Mouse (Mus musculus) liver, embryonic 14.5 days (tissue): ENCODE results near the gene Kif13a. TPM values are rescaled to one million over a fixed set of nuclear protein-coding genes. Genes with fewer than 3 reads are reported as not detected.

Source experiments
- ATAC-seq: fragments of 200-750 bp; cut with Nextera tagmentation; 2 replicates; pipeline ENCODE4 v1.8.0; 2017; ENCODE audit warnings: moderate number of reproducible peaks, mild to moderate bottlenecking, moderate library complexity; ENCODE audit not compliant: insufficient read depth
- DNase-seq, 3 experiments: peaks; one replicate each; pipeline ENCODE4 v3.0.0-alpha.2; 2012 to 2013; ENCODE audit warnings: low read depth in 3 of 3, low spot score in 3 of 3
- H3K27ac ChIP-seq: fragments of 300-500 bp; sonication (generic); 2 replicates; pipeline ENCODE4 v1.5.1; 2014; ENCODE audit warnings: moderate library complexity, mild to moderate bottlenecking, control low read depth, inconsistent platforms
- H3K27me3 ChIP-seq: fragments of 300-500 bp; sonication (generic); 2 replicates; pipeline ENCODE4 v1.6.1; 2014; ENCODE audit warnings: mild to moderate bottlenecking, low read length, moderate library complexity; ENCODE audit not compliant: control insufficient read depth, insufficient read depth
- H3K36me3 ChIP-seq: fragments of 300-500 bp; sonication (generic); replicated peaks from 2 replicates; pipeline ENCODE4 v1.6.1; 2014; ENCODE audit warnings: low read depth; ENCODE audit not compliant: control insufficient read depth, insufficient read depth
- H3K4me1 ChIP-seq, 2 experiments: fragments of 200-500 bp in 1 of 2; fragments of 300-500 bp in 1 of 2; sonication (generic) in 1 of 2; replicated peaks; 2 replicates each; pipeline ENCODE4 v1.6.1; 2012 to 2014; ENCODE audit warnings: antibody characterized with exemption in 1 of 2, inconsistent platforms in 1 of 2, low read length in 1 of 2; ENCODE audit not compliant: control insufficient read depth in 2 of 2, insufficient read depth in 2 of 2
- H3K4me2 ChIP-seq: fragments of 300-500 bp; sonication (generic); 2 replicates; pipeline ENCODE4 v1.6.1; 2014; ENCODE audit warnings: low read depth, mild to moderate bottlenecking, control low read depth, moderate library complexity
- H3K4me3 ChIP-seq, 2 experiments: fragments of 200-500 bp in 1 of 2; fragments of 300-500 bp in 1 of 2; sonication (generic) in 1 of 2; 2 replicates each; pipeline ENCODE4 v1.5.1; 2012 to 2014; ENCODE audit warnings: low read depth in 2 of 2, low read length in 2 of 2, mild to moderate bottlenecking in 2 of 2, control low read depth in 1 of 2, inconsistent platforms in 1 of 2, moderate library complexity in 1 of 2; ENCODE audit not compliant: insufficient read depth in 1 of 2
- H3K9ac ChIP-seq: fragments of 300-500 bp; sonication (generic); replicated peaks from 2 replicates; pipeline ENCODE4 v1.6.1; 2014; ENCODE audit warnings: mild to moderate bottlenecking, control low read depth, moderate library complexity
- H3K9me3 ChIP-seq: fragments of 300-500 bp; sonication (generic); 2 replicates; pipeline ENCODE4 v1.6.1; 2016; ENCODE audit warnings: low read length, mixed read lengths; ENCODE audit not compliant: control insufficient read depth
- CTCF ChIP-seq: IDR thresholded peaks from 2 replicates; pipeline ENCODE4 v1.5.1; 2016; ENCODE audit warnings: antibody characterized with exemption, low read depth, control low read depth
- EP300 ChIP-seq: IDR thresholded peaks from 2 replicates; pipeline ENCODE4 v1.6.1; 2016; ENCODE audit warnings: antibody characterized with exemption, low read depth
- WGBS: fragments of 180-500 bp; shearing (Covaris S2); extraction: QIAGEN DNeasy Blood & Tissue Kit; methylation state at CpG from one replicate; pipeline ENCODE4 v1.1.7; 2014; ENCODE audit not compliant: insufficient replicate concordance; 5-methylcytosine and 5-hydroxymethylcytosine counted together
- polyA plus RNA-seq, 2 experiments: library from polyadenylated mRNA; depleted of rRNA in 1 of 2; stranded (reverse) in 1 of 2; unstranded in 1 of 2; fragments of >200 nt; fragmentation: Nextera tagmentation in 1 of 2; extraction: Ambion mirVana in 1 of 2; gene quantifications; 2 replicates each; pipeline versions ENCODE4 v1.2.1 to v1.2.3; 2012 to 2014

Kif13a gene
- polyA plus RNA-seq, 2 experiments, result 2.1 to 3.1 TPM

DNA sequence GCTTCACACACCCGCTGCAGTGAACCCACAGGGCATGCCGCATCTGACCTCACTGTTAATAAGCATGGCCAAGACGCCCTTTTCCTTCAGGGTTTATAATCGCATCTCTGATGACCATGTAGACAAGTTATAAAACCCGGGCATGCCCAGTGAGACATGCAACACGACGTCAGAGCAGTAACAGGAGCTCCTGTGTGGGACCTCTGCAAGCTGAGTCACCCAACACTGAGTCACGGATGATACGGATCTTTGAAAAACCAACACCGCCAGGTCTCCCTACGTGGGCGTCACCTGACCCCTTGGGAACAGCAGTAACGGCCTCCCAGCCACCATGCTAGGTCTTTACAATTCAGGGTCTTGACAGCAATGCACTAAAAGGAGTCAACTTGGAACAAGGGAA lies 89.0 kb downstream of the Kif13a start:
- H3K4me2 ChIP-seq, result no peak overlapping the region
- no peaks in the 10 kb centered on the region for H3K4me1 ChIP-seq
- H3K27ac ChIP-seq, result no peak overlapping the region
- no peak overlapping the region for H3K9ac ChIP-seq
- H3K27me3 ChIP-seq, result no peaks in the 10 kb centered on the region
- no peak overlapping the region for H3K4me3 ChIP-seq
- TF ChIP-seq EP300 (no peak), CTCF (no peak)
- WGBS, result 73% methylated on average over 13 of the region's 13 CpGs
- H3K36me3 ChIP-seq, result no peaks in the 10 kb centered on the region
- H3K9me3 ChIP-seq, result no peaks in the 10 kb centered on the region
- DNase-seq (no peak), ATAC-seq (no peak)

DNA sequence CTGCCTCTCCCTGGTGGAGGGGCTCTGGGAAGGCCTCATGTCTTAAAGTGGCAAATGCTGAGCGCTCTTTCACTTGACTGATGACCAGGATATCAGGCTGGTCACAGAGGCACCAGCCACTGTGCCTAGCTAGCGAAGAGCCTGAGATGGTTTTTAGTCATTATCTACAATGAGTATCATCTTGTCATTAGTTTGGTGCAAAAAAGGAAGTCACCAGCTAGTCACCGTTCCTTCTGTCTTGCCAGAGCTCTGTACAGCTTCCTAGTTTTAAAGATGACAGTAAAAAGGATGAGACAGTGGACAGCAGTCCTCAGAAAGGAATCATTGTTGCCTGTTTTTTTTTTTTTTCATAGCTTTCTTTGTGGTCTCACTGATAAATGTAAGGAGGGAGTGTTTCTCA lies 90.4 kb downstream of the Kif13a start:
- Histone ChIP-seq H3K9ac (no peak overlapping the region), H3K4me2 (no peak overlapping the region), H3K27ac (no peak overlapping the region), H3K4me1 (no peaks in the 10 kb centered on the region), H3K27me3 (no peaks in the 10 kb centered on the region), H3K9me3 (no peaks in the 10 kb centered on the region), H3K36me3 (no peaks in the 10 kb centered on the region), H3K4me3 (no peak overlapping the region)
- no peak for TF ChIP-seq EP300
- no peak for TF ChIP-seq CTCF
- WGBS, result 48% methylated on average over 3 of the region's 3 CpGs
- no peak for ATAC-seq
- DNase-seq, result no peak

DNA sequence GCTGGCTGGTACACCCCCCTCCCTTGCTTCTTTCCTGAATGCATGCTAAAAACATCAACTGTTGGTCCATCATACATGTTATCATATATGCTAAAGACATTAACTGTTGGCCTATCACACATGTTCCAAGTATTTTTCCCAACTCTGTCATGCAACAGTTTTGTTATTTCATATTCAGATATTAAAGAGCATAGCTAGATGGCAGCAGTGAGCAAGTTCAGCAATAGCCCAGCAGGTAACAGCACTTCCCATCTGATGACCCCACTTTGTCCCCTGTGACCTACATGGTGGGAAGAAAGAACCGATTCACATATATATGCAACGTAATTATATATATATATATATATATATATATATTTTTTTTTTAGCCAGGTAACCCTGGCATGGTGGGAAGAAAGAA lies 91.1 kb downstream of the Kif13a start:
- H3K9ac ChIP-seq, result no peak overlapping the region
- no peaks in the 10 kb centered on the region for H3K9me3 ChIP-seq
- no peak overlapping the region for H3K27ac ChIP-seq
- DNase-seq (peak in 1 of 3 experiments; percentile 11), ATAC-seq (no peak)
- no peaks in the 10 kb centered on the region for H3K27me3 ChIP-seq
- no peaks in the 10 kb centered on the region for H3K36me3 ChIP-seq
- TF ChIP-seq CTCF (peak; percentile 42; the same call in 1 of the 2 replicates), EP300 (no peak)
- no peaks in the 10 kb centered on the region for H3K4me1 ChIP-seq
- 40% methylated on average over 2 of the region's 2 CpGs for WGBS
- no peak overlapping the region for H3K4me2 ChIP-seq
- H3K4me3 ChIP-seq, result no peak overlapping the region

DNA sequence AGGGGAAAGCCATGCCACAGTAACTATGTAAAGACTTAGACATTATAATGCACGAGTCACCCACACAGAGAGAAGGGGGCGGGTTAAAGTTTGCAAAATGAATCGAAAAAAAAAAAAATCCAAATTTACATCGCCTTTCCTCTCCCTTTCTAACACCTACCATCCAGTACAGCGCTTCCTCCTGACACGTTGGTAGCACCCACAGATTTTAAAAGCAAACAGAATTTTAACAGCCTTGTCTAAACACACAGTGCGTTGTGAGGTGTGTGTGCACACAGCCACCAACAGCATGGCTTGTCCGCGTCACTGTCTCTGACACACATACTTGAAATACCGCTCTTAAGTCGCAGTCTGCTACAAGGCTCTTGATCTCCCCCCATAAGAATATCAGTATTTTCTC lies 94.3 kb downstream of the Kif13a start:
- TF ChIP-seq CTCF, result no peak
- no peak for TF ChIP-seq EP300
- no peak for DNase-seq
- Histone ChIP-seq H3K9me3 (no peaks in the 10 kb centered on the region), H3K27ac (no peak overlapping the region), H3K27me3 (no peaks in the 10 kb centered on the region), H3K36me3 (peaks cover 3% of the 10 kb centered on the region; the same call in 1 of the 2 replicates), H3K4me2 (no peak overlapping the region), H3K4me1 (no peaks in the 10 kb centered on the region), H3K4me3 (no peak overlapping the region), H3K9ac (no peak overlapping the region)
- WGBS, result 77% methylated on average over 11 of the region's 11 CpGs
- no peak for ATAC-seq

DNA sequence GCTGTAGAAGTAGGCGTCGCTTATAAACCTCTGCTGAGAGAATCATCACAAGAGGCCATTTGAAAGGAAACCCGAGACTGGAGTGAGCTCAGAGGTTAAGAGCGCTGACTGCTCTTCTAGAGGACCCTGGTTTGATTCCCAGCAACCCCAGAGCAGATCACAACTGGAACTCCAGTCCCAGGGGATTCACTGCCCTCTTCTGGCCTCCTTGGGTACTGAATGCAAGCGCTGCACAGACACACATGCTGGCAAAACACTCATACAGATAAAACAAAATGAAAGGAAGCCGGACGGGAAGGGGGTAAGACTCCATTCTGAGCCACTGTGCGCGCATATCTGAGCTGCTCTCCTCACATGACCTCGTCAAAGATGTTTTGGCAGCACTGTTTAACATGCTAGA lies 94.9 kb downstream of the Kif13a start:
- no peak for DNase-seq
- Histone ChIP-seq H3K4me2 (no peak overlapping the region), H3K4me3 (no peak overlapping the region), H3K27ac (no peak overlapping the region), H3K4me1 (no peaks in the 10 kb centered on the region), H3K9ac (no peak overlapping the region), H3K9me3 (no peaks in the 10 kb centered on the region), H3K27me3 (no peaks in the 10 kb centered on the region), H3K36me3 (peaks cover 3% of the 10 kb centered on the region; the same call in 1 of the 2 replicates)
- no peak for ATAC-seq
- TF ChIP-seq EP300, result no peak
- TF ChIP-seq CTCF, result peak; percentile 18; the same call in 1 of the 2 replicates
- 73% methylated on average over 10 of the region's 10 CpGs for WGBS
